Mouse (Mus musculus) kidney, postnatal 10 days (tissue): ENCODE measurements around the gene Tmod1.

ENCODE experiments used
- DNase-seq: peaks from one replicate; pipeline ENCODE4 v3.0.0; 2021; ENCODE audit warnings: mixed read lengths

Gene Tmod1

DNA sequence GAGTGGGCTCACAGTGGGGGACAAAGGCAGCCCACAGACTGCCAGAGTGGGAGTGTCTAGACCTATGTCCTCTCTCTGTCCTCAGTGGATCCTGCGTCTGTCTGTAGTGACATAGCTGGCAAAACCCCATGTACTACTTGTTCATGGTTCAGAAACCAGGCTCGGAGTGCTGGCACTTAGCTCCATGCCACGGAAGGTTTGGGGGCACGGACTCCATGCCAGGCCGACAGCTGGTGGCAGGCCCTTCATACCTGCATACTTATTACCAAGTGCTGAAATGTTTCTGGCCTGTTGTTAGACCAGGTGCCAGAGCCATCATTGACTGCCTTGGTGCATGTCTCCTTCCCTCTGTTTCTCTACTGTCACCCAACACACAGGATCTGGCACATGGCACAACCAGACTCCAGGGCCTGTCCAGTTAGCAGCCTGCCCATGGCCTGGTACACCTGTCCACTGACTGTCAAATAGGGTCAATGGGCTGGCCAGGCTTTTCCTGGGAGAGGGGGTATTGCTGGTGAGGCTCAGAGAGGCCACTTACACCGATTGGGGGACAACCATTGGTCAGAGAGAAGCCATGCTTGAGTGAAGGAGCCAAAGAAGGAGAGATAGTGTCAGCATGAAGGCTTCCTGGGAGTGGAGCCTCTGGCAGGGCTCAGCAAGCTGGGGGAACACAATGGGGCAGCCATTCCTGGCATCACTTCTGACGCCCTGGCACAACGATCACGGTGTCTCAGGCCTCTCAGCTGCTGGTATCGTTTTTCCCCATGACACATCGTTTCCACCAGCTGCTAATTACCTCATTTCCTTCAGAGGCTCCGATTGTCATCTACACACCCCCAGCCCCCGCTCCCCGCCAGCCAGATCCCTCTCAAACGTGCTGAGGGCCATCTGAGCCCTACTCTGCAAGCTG is 56.4 kb downstream of the Tmod1 start:
- no peak for DNase-seq

DNA sequence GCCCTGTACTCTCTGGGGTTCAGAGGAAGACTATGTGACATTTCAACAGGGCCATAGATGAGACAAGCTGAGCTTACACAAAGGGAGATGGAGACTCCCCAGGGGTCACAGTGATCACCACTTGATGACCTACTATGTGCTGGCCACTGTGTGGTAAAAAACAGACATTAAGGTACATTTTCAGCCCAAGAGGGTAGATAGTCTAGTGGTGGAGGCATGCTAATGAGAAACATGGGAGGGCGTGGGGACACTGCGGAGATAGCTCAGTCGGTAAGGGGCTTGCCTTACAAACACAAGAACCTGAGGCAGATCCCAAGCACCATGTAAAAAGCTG is 57.1 kb downstream of the Tmod1 start:
- DNase-seq = no peak

DNA sequence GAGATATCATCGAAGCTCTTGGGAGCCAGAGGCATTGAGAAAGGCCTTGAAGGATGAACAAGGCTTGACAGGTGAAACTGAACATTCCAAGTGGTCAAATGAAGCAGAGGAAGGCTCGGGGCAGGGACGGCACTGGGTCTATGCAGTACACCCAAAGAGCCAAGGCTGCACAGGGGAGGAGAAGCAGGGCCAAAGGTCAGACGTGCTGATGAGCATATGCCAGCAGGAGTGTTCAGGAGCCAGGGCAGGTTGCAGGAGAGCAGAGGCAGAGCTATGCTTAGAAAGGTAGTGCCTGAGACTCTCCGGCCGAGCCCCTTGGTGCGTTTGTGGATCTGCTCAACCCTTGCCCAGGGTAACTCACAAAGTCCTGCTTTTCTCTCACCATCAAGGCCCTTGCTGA is 57.8 kb downstream of the Tmod1 start:
- DNase-seq = no peak

DNA sequence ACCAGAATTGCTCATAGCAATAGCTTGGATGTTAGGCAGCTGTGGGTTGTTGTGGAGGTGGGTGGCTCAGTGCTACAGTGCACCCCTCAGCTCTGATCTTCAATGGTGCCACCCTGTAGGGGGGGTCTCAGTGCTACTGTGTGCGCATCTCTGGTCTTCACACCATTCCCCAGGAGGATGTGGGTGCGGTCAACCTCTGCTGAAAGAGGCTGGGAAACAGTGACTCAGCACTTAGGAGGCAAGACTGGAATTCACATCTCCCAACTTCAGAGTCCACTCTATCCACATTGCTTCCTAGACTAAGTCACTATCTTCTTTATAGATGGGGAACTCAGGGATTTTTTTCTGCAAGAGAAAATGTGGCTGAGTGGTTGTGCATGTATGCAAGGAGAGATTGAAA is 58.9 kb downstream of the Tmod1 start:
- no peak for DNase-seq

DNA sequence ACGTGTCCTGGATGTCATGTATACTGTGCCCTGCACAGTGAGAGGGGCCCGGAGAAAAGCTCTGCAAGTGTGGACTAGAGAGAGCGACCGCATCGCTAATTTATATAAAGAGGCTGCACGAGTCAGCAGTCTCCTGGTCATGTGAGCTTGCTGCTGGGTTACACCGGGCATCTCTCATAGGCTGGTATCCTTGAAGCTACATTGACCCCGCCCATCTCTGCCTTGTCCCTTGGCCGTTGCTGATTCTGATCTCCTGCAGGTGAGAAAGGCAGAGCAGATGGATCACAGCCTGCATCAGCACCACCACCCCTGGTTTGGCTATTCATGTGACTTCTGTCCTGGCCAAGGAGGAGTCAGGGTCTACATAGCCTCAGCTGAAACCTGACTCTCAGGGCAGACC is 60.4 kb downstream of the Tmod1 start:
- DNase-seq = no peak

DNA sequence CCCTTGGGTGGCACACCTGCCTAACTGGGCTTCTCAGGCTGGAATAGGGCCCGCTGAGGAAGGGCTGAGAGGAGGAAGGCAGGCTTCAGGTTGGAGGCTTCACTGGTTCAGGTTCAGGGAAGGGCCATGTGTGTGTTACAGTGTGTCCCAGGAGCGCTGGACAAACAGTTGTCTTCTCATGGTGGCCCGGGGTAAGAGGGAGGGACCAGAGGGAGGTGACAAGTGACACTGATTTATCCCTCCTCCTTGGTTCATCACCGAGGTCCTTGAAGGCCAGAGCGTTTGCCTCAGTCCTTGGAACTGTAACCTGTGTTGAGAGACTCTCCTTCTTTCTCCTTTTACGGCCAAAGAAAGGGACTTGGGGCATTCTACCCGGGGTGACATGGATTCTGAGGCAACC is 61.8 kb downstream of the Tmod1 start:
- no peak for DNase-seq

DNA sequence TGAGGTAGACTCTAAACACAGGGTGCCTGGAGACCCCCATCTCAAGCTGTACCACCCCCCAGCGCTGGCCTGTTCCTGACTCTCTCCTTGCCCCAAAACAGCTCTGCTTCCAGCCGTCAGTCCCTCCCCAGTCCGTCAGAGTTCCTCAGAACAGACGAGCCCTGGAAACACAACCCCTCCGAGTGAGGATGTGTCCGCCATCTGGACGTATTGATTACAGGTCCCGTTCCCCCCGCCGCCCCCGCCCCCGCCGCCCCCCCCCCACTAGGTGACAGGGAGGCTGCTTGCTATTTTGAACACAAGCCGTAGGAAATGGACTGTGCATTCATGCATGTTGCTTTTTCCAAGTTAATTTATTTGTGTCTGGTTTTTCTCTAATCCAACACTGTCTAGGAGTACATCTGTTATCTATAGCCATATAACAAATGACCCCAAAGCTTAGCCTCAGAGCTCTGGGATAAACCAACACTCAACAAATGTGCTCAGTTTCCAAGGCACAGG is 62.5 kb downstream of the Tmod1 start:
- DNase-seq = no peak

DNA sequence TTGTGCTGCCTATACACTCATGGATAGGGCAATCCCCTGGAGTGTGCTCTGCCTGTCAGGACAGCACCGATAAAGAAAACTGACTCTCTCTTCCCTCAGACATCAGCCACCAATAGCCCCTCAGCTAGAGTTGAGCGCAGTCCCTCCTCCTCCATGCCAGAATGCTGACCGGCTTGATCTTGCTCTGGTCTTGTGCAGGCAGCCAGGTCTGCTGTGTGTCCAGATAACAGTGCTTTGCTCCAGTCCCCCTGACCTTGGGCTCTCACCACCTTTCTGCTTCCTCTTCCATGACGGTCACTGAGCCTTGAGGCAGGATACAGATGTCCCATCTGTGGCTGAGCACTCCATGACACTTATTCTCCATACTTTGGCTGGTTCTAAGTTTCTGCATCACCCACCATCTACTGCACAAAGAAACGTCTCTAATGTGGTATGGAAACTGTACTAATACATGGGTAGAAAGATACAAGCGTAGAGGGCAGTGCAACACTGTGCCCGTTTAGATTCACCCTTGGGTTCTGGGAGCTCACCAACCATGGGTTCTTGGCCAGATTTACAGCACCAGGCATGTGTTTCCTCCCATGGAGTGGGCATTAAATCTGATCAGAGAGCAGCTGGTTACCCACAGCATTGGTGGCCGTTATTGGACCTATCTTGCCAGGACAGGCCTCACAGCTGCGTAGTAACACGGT is 63.5 kb downstream of the Tmod1 start:
- no peak for DNase-seq

DNA sequence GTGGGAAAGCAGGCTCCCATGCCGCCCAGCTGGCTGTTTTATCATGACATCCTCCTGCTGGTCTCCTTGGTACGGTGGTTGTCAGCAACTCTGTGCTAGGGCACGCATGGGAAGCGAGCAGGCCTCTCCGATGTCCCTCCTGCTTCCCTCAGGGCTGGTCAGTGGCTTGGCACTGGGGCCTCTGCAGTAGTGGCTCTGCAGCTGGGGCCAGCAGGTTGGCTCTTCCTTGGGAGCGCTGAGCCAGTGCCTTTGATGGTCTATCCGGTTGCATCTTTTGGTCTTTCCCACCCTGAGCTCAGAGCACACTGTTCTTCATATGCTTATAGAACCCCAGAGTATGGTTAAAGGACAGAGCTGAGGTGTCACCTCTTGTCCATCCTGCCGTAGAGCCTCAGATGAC is 71.3 kb downstream of the Tmod1 start:
- DNase-seq = no peak

DNA sequence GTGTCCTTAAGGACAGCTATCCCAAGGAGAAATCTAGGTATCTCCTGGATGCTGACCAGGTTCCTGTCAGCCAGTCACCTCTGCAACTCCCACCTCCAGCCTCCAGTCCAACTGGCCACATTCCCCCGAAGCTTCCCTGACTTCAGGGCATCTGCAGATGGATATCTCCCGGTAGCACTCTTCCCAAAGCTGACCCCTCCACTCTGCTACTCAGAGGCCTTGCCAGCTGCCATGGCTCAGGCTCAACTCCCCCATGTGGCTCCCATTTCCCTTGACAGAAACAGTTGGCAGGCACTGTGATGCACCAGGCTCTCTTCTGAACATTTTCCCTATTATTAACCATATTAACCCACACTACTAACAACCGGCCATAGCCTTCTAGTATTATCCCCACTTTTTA is 72.6 kb downstream of the Tmod1 start:
- no peak for DNase-seq

DNA sequence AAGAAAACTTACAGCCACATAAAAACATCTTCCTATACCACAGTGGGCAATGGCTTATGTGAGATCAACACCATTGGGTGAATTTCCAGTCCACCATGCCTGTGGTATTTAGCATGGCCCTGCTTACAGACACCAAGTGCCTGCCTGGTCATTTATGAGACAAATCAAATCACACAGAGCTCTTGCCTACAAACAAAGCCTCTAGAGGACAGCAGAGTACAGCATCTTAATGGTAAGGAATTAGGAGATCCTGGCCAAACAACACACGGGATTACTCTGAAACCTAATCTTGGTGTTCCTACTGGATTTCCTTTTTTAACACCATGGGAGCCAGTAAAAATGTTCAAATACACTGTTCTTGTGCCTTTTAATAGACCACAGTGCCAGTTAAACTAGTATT is 76.6 kb downstream of the Tmod1 start:
- no peak for DNase-seq

DNA sequence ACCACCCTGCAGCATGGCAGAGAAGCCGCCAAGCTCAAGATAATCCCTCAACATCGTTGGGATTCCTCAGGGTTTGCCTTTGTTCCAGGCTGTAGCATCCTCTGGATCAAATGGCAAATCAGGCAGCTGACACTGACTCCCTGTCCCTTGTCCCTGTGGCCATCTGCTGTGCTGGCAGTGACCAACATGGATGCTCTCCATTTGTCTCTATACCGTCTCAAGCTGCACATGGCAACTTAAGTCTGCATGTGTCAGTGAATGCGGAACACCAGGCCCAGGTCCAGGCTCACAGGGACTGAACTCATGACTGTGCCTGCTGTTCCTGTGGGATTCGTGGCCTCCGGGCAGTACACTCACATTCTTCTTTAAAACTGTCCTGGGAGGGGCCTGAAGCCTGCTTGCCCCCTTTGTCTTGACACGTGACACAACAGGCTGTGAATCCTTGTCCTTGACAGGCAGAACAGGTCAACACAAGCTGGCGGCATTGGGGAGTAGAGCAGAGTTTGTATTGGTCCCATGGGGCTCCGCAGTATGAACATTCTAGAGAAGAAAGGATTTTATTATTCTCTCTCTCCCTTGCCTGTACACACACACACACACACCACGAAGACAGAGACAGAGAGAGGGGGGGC is 77.9 kb downstream of the Tmod1 start:
- peak; percentile 22 for DNase-seq

DNA sequence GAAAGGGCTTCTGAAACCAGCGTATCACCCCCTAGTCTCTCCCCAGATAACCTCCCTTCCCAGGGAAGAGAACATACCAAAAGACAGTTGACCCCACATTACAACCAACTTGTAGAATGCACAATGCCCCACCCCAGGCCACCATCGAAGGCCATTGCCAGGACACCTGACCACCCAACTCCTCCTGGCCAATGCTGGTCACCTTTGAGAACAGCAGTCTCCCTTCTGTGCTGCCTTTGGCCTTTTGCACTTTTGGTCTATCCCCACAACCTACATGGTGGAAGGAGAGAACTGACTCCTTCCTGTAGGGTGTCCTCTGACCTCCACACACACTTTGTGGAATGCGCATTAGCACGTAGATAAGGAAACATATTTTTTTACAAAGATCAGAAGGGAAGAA is 78.8 kb downstream of the Tmod1 start:
- no peak for DNase-seq

DNA sequence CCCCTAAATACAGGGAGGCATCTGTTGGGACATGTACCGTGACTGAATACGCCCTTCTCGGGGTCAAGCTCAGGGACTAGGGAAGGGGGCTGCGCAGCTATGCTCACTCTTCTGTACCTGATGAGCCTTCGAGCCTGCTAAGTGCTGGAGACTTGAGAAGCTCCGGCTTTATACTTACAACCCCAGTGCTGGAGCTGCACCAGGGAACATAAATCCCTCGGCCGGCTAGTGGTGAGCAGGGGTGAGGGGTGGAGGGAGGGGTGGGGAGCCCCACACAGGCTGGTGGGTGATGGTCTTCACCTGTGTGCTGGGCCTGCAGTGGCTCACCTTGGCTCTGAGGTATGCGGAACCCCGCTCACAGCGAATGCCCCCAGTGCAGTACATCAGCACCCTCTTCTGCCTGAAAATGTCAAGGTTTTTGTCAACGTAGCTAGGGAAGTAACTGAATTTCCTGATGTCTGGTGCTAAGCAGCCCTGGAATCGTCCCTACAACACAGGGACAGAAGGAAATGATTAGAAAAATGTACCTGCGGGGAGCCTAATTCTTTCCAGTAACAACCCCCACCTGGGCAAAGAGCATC is 80.9 kb downstream of the Tmod1 start:
- no peak for DNase-seq

DNA sequence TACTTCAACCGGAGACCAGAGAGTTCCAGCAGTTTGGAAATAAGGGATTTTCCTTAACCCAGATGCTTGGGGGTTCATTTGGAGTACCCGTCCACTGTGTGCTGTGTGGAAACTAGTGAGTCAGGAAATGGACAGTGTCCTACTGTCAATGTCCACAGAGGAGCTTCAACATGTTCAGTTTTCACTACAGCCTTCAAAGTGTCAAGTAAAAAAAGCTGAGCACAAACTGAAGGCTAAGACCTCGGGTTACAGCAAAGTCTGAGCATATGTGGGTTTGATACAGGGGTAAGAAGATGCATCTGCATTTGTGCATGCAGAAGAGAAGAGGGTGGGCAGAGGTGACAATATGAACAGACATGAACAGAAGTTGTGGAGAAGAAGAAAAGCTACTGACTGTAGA is 82.0 kb downstream of the Tmod1 start:
- no peak for DNase-seq

DNA sequence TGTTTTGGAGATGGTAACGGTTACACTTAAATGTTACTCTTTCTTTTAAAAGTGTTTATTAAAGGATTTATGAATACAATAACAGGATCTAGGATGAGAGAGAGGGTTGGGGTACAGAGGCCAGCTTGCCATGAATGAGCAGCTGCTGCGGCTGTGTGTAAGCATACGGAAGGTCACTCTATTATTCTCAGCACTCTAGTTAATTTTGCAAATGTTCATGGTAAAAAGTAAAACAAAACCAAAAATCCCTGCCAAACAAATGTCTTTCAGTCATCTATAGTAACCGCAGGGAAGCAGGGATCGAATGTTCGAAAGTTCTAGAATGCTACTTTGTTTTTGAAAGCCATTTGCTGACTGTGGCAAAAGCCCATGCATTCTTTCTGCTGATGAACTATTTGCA is 84.6 kb downstream of the Tmod1 start:
- DNase-seq = no peak

DNA sequence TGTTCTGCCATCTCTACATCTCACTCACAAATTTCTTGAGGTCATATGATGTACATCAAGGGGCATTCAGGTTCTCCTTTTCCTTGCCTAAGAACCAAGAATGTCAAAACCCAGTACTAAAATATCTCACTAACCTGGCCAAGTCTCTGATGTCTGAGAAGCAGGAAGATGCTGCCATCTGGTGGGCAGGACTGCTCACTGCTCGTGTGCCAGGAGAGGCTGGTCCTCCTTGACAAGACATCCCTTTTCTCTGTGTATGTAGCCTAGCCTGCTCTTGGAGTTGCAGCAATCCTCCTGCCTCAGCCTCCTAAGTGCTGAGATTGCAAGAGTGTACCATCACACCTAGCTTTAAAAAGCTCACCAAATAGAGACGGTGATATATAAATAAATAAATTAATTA is 87.8 kb downstream of the Tmod1 start:
- DNase-seq = peak; percentile 82

DNA sequence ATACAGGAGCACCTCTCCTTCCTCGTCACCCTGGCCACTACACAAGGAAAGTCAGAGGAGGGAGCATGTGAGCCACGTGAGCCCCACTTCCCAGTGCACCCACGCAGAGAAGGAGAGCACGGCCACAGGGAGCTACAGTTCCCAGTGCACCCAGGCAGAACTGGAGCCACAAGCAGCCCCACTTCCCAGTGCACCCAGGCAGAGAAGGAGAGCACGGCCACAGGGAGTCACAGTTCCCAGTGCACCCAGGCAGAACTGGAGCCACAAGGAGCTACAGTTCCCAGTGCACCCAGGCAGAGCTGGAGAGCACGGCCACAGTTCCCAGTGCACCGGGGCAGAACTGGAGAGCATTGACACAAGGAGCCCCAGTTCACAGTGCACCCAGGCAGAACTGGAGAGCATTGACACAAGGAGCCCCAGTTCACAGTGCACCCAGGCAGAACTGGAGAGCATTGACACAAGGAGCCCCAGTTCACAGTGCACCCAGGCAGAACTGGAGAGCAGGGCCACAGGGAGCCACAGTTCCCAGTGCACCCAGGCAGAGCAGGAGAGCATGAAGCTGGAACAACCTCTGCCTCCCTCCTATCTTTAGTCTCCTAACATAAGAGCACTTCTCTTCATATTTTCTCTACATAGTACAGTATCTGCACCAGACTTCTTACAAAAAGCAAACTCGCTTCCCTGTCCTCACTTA is 90.7 kb downstream of the Tmod1 start:
- peak; percentile 56 for DNase-seq

DNA sequence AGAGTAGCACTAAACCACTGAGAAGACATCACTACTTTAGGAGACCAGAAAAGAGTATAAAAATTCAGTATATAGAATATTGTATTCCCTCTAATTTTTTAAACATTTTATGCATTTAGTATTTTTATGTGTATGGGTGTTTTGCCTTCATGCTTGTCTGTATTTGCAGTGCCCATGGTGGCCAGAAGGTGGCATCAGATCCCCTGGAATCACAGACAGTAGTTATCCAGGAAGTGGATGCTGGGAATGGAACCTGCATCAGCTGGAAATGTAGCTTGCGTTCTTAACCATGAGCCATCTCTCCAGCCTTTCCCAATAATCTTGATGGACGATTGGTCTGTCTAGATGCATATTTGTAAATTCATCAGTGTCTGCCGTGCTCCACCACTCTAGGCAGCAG is 91.5 kb downstream of the Tmod1 start:
- peak; percentile 70 for DNase-seq

DNA sequence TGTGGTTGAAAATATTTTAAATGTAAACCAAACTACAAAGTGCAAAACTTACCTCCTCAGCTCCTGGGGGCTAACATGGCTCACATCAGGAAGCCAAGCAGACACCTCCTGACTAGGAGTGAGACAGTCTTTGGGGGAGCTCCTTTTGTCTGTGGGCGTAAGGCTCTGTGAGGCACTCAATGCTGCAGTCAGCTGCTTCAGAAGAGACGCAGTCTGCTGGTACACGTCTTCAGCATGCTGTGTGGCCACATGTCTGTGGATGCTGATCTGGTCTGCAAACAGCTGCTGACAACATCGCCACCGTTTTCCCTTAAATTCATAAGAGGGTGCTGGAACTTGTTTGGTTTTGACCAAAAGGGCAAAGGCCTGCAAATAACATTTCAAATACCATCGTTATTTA is 93.1 kb downstream of the Tmod1 start:
- DNase-seq = no peak

DNA sequence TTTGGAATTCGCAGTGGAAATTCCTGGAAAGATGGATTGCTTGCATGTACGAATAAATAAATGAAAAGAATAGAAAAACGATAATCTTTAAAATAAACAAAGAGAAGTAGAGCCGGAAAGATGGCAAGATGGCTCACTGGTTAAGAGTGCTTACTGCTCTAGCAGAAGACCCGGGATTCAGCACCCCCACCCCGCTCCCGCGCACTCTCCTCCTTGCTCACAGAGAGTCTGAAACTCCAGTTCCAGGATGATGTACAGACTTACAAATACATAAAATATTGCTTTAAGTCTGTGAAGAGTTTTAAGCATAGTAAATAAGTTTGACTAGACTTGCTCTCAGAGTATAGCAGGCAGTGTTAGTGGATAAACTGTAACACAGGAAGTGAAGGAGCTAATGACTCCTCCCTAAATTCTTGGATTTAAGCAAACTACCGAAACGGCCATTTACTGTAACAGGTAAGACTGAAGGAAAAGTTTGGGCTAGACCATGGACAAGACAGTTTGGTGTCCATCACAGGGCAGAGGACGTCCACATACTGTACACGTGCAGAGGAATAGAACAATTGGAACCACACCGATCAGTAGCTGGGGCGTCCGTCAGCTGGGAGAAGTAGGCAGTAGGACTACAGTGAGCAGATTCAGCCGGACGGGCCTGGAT is 99.0 kb downstream of the Tmod1 start:
- peak; percentile 34 for DNase-seq
